Mouse (Mus musculus) granulocyte monocyte progenitor cell, adult 5-6 weeks (primary cell): ENCODE measurements around the gene Fam221b. TPM values are rescaled to one million over a fixed set of nuclear protein-coding genes. Genes with fewer than 3 reads are reported as not detected.

Experiments used
- ATAC-seq: replicated peaks from 2 replicates; pipeline ENCODE4 v1.8.0; 2016; ENCODE audit warnings: mild to moderate bottlenecking, moderate TSS enrichment, inconsistent platforms; ENCODE audit not compliant: poor library complexity, severe bottlenecking
- total RNA-seq, 2 experiments: library from RNA; stranded (forward) in 1 of 2; stranded (reverse) in 1 of 2; fragments of 200-712, 200-1000 nt in 1 of 2; fragments of >200 nt in 1 of 2; fragmentation: Nextera tagmentation in 1 of 2; gene quantifications; 2 replicates each; pipeline ENCODE4 v1.2.3; 2014 to 2017

The Fam221b gene
- total RNA-seq, 2 experiments from 2014 or later = 0.36 TPM; not detected in 1

GRCm38 (mm10) chr4:43629106-43629817 is 39.7 kb downstream of the Fam221b start:
- ATAC-seq = no peak

GRCm38 (mm10) chr4:43620146-43620778 is 48.7 kb downstream of the Fam221b start:
- no peak for ATAC-seq

GRCm38 (mm10) chr4:43613060-43613730 is 55.8 kb downstream of the Fam221b start:
- peak; percentile 67 for ATAC-seq

- peak; percentile 65 for ATAC-seq
Observed at GRCm38 (mm10) chr4:43612534-43612933, 56.4 kb downstream of the Fam221b start.

Other genes starting within 250 kb of the Fam221b start
- not detected in 2 replicates for gene Fam166b, start 240.0 kb downstream of the Fam221b start, total RNA-seq (2014; fragmentation: Nextera tagmentation)
- not detected in 2 replicates for gene Fam166b, start 240.0 kb downstream of the Fam221b start, total RNA-seq (2017)
- gene Tesk1, start 227.2 kb downstream of the Fam221b start, total RNA-seq (2014; fragmentation: Nextera tagmentation) = 6.9 and 24.2 TPM in 2 replicates
- gene Tesk1, start 227.2 kb downstream of the Fam221b start, total RNA-seq (2017) = 5.9 and 7.4 TPM in 2 replicates
- gene Cd72, start 214.5 kb downstream of the Fam221b start, total RNA-seq (2014; fragmentation: Nextera tagmentation) = 7.7 and 11.1 TPM in 2 replicates
- gene Cd72, start 214.5 kb downstream of the Fam221b start, total RNA-seq (2017) = 7.0 and 9.1 TPM in 2 replicates
- not detected in 2 replicates for gene Sit1, start 185.4 kb downstream of the Fam221b start, total RNA-seq (2014; fragmentation: Nextera tagmentation)
- gene Sit1, start 185.4 kb downstream of the Fam221b start, total RNA-seq (2017) = not detected in 2 replicates
- 28.2 and 44.7 TPM in 2 replicates for gene Ccdc107, start 176.2 kb downstream of the Fam221b start, total RNA-seq (2014; fragmentation: Nextera tagmentation)
- 48.0 and 56.1 TPM in 2 replicates for gene Ccdc107, start 176.2 kb downstream of the Fam221b start, total RNA-seq (2017)
- 52.0 and 55.5 TPM in 2 replicates for gene Arhgef39, start 169.4 kb downstream of the Fam221b start, total RNA-seq (2014; fragmentation: Nextera tagmentation)
- gene Arhgef39, start 169.4 kb downstream of the Fam221b start, total RNA-seq (2017) = 63.7 and 81.2 TPM in 2 replicates
- 11.6 and 16.9 TPM in 2 replicates for gene Car9, start 162.2 kb downstream of the Fam221b start, total RNA-seq (2014; fragmentation: Nextera tagmentation)
- 4.1 and 7.6 TPM in 2 replicates for gene Car9, start 162.2 kb downstream of the Fam221b start, total RNA-seq (2017)
- gene Tpm2, start 145.4 kb downstream of the Fam221b start, total RNA-seq (2014; fragmentation: Nextera tagmentation) = 1.6 and 3.8 TPM in 2 replicates
- 2.5 and 5.2 TPM in 2 replicates for gene Tpm2, start 145.4 kb downstream of the Fam221b start, total RNA-seq (2017)
- gene Creb3, start 106.8 kb downstream of the Fam221b start, total RNA-seq (2014; fragmentation: Nextera tagmentation) = 10.5 and 13.4 TPM in 2 replicates
- 24.9 and 25.7 TPM in 2 replicates for gene Creb3, start 106.8 kb downstream of the Fam221b start, total RNA-seq (2017)
- gene Tln1, start 106.5 kb downstream of the Fam221b start, total RNA-seq (2014; fragmentation: Nextera tagmentation) = 167 and 198 TPM in 2 replicates
- 251 and 299 TPM in 2 replicates for gene Tln1, start 106.5 kb downstream of the Fam221b start, total RNA-seq (2017)
- 28.1 and 30.8 TPM in 2 replicates for gene Rgp1, start 90.4 kb downstream of the Fam221b start, total RNA-seq (2014; fragmentation: Nextera tagmentation)
- gene Rgp1, start 90.4 kb downstream of the Fam221b start, total RNA-seq (2017) = 9.9 and 10.9 TPM in 2 replicates
- gene Gba2, start 90.3 kb downstream of the Fam221b start, total RNA-seq (2014; fragmentation: Nextera tagmentation) = 10.6 and 19.0 TPM in 2 replicates
- gene Gba2, start 90.3 kb downstream of the Fam221b start, total RNA-seq (2017) = 7.8 and 8.4 TPM in 2 replicates
- gene Msmp, start 84.7 kb downstream of the Fam221b start, total RNA-seq (2014; fragmentation: Nextera tagmentation) = not detected in 2 replicates
- gene Msmp, start 84.7 kb downstream of the Fam221b start, total RNA-seq (2017) = not detected in 2 replicates
- gene Npr2, start 37.2 kb downstream of the Fam221b start, total RNA-seq (2014; fragmentation: Nextera tagmentation) = 0.64 TPM in 1 of 2 replicates, not detected in the other
- gene Npr2, start 37.2 kb downstream of the Fam221b start, total RNA-seq (2017) = 0.31 and 0.56 TPM in 2 replicates
- 1.3 TPM in 1 of 2 replicates, not detected in the other for gene Spag8, start 15.6 kb downstream of the Fam221b start, total RNA-seq (2014; fragmentation: Nextera tagmentation)
- not detected in 2 replicates for gene Spag8, start 15.6 kb downstream of the Fam221b start, total RNA-seq (2017)
- gene Hint2, start 12.7 kb downstream of the Fam221b start, total RNA-seq (2014; fragmentation: Nextera tagmentation) = 58.6 and 78.3 TPM in 2 replicates
- gene Hint2, start 12.7 kb downstream of the Fam221b start, total RNA-seq (2017) = 55.1 and 63.3 TPM in 2 replicates
- 1.9 and 4.9 TPM in 2 replicates for gene Tmem8b, start 174 bp downstream of the Fam221b start, total RNA-seq (2014; fragmentation: Nextera tagmentation)
- gene Tmem8b, start 174 bp downstream of the Fam221b start, total RNA-seq (2017) = 0.46 and 0.52 TPM in 2 replicates
- gene Olfr70, start 31.7 kb upstream of the Fam221b start, total RNA-seq (2014; fragmentation: Nextera tagmentation) = not detected in 2 replicates
- gene Olfr70, start 31.7 kb upstream of the Fam221b start, total RNA-seq (2017) = not detected in 2 replicates
- not detected in 2 replicates for gene Olfr71, start 41.1 kb upstream of the Fam221b start, total RNA-seq (2014; fragmentation: Nextera tagmentation)
- not detected in 2 replicates for gene Olfr71, start 41.1 kb upstream of the Fam221b start, total RNA-seq (2017)
- gene Hrct1, start 58.0 kb upstream of the Fam221b start, total RNA-seq (2014; fragmentation: Nextera tagmentation) = not detected in 2 replicates
- not detected in 2 replicates for gene Hrct1, start 58.0 kb upstream of the Fam221b start, total RNA-seq (2017)
- not detected in 2 replicates for gene Spaar, start 60.9 kb upstream of the Fam221b start, total RNA-seq (2014; fragmentation: Nextera tagmentation)
- not detected in 2 replicates for gene Spaar, start 60.9 kb upstream of the Fam221b start, total RNA-seq (2017)
- gene Olfr159, start 101.9 kb upstream of the Fam221b start, total RNA-seq (2014; fragmentation: Nextera tagmentation) = not detected in 2 replicates
- not detected in 2 replicates for gene Olfr159, start 101.9 kb upstream of the Fam221b start, total RNA-seq (2017)
- not detected in 2 replicates for gene Olfr156, start 154.8 kb upstream of the Fam221b start, total RNA-seq (2014; fragmentation: Nextera tagmentation)
- not detected in 2 replicates for gene Olfr156, start 154.8 kb upstream of the Fam221b start, total RNA-seq (2017)
- gene Olfr157, start 171.1 kb upstream of the Fam221b start, total RNA-seq (2014; fragmentation: Nextera tagmentation) = not detected in 2 replicates
- gene Olfr157, start 171.1 kb upstream of the Fam221b start, total RNA-seq (2017) = not detected in 2 replicates
- gene Olfr155, start 182.4 kb upstream of the Fam221b start, total RNA-seq (2014; fragmentation: Nextera tagmentation) = not detected in 2 replicates
- gene Olfr155, start 182.4 kb upstream of the Fam221b start, total RNA-seq (2017) = not detected in 2 replicates
- 1.3 and 5.5 TPM in 2 replicates for gene Reck, start 206.4 kb upstream of the Fam221b start, total RNA-seq (2014; fragmentation: Nextera tagmentation)
- gene Reck, start 206.4 kb upstream of the Fam221b start, total RNA-seq (2017) = 0.22 and 1.4 TPM in 2 replicates